Mouse (Mus musculus) right cerebral cortex, postnatal 4 days (tissue): ENCODE measurements at regions not wholly inside any gene's neighbourhood (a gene's known extent, or its start where the extent isn't known, plus 50 kb on each side); places are given as distances from the start of the nearest gene placed in this dataset.

Experiments used
- DNase-seq: peaks from one replicate; pipeline ENCODE4 v3.0.0-alpha.2; 2022

GRCm38 (mm10) chr5:35162120-35162519, 56.6 kb upstream of the Lrpap1 start:
- no peak for DNase-seq

- no peak for DNase-seq
Observed at GRCm38 (mm10) chr5:35160929-35161815, 55.6 kb upstream of the Lrpap1 start.

- no peak for DNase-seq
Observed at GRCm38 (mm10) chr5:35159854-35160253, 54.3 kb upstream of the Lrpap1 start.

- no peak for DNase-seq
Observed at GRCm38 (mm10) chr5:35159178-35159661, 53.7 kb upstream of the Lrpap1 start.

GRCm38 (mm10) chr5:35158346-35159047, 52.9 kb upstream of the Lrpap1 start:
- no peak for DNase-seq

- no peak for DNase-seq
Observed at GRCm38 (mm10) chr5:35156371-35156770, 50.8 kb upstream of the Lrpap1 start.

- DNase-seq: no peak
Observed at GRCm38 (mm10) chr5:35155717-35156116, 50.2 kb upstream of the Lrpap1 start.
